Mouse (Mus musculus): ENCODE measurements around the gene Ctsg.

GRCm38 (mm10) chr14:56123516-56123915 lies 21.1 kb upstream of the Ctsg start:
- TF ChIP-seq ZNF384 (IDR thresholded peaks at IDR 0.05; ENCODE audit: low read depth, low read length) = no peak
- no peak for TF ChIP-seq CHD2 (IDR thresholded peaks at IDR 0.05; ENCODE audit: low read depth, low read length)
- no peak for TF ChIP-seq MAFK (IDR thresholded peaks at IDR 0.05; ENCODE audit: insufficient read depth, low read depth, low read length)
